Mouse (Mus musculus): ENCODE results near the gene Fxyd6. TPM values are rescaled to one million over a fixed set of nuclear protein-coding genes. Genes with fewer than 3 reads are reported as not detected.
A peak's percentile ranks its signal among the peaks of the same experiment; 100 is the strongest.

The Fxyd6 gene
- total RNA-seq, 2 experiments from 2014 or later = 222 to 224 TPM

GRCm38 (mm10) chr9:45374988-45375502 lies 5.1 kb downstream of the Fxyd6 start:
- DNase-seq = no peak

- DNase-seq = no peak
Measured at GRCm38 (mm10) chr9:45376427-45376826, 6.4 kb downstream of the Fxyd6 start.

GRCm38 (mm10) chr9:45376883-45377282 lies 6.9 kb downstream of the Fxyd6 start:
- DNase-seq = no peak

GRCm38 (mm10) chr9:45380411-45381251 lies 10.6 kb downstream of the Fxyd6 start:
- peak; percentile 39 to 49 for DNase-seq

- no peak for DNase-seq
Measured at GRCm38 (mm10) chr9:45382336-45382735, 12.4 kb downstream of the Fxyd6 start.

GRCm38 (mm10) chr9:45382834-45383233 lies 12.8 kb downstream of the Fxyd6 start:
- DNase-seq = no peak

GRCm38 (mm10) chr9:45383883-45384282 lies 13.9 kb downstream of the Fxyd6 start:
- no peak for DNase-seq

- DNase-seq = no peak
Measured at GRCm38 (mm10) chr9:45386698-45387097, 16.7 kb downstream of the Fxyd6 start.

- DNase-seq = peak; percentile 86
Measured at GRCm38 (mm10) chr9:45388385-45388994, 18.5 kb downstream of the Fxyd6 start.

- DNase-seq = no peak
Measured at GRCm38 (mm10) chr9:45389596-45389995, 19.6 kb downstream of the Fxyd6 start.

GRCm38 (mm10) chr9:45391299-45391698 lies 21.3 kb downstream of the Fxyd6 start:
- DNase-seq = no peak

GRCm38 (mm10) chr9:45395218-45395617 lies 25.2 kb downstream of the Fxyd6 start:
- DNase-seq = no peak

GRCm38 (mm10) chr9:45395796-45396195 lies 25.8 kb downstream of the Fxyd6 start:
- no peak for DNase-seq

GRCm38 (mm10) chr9:45398336-45398735 lies 28.4 kb downstream of the Fxyd6 start:
- DNase-seq = no peak

GRCm38 (mm10) chr9:45399434-45399833 lies 29.4 kb downstream of the Fxyd6 start, which contains the start of gene Fxyd2:
TSS of gene Fxyd2 (plus strand) at chr9:45399669.
- no peak for DNase-seq

- DNase-seq = no peak
Measured at GRCm38 (mm10) chr9:45401851-45402250, 31.9 kb downstream of the Fxyd6 start.

GRCm38 (mm10) chr9:45402957-45403356 lies 33.0 kb downstream of the Fxyd6 start:
- DNase-seq = no peak

GRCm38 (mm10) chr9:45405694-45406093 lies 35.7 kb downstream of the Fxyd6 start:
- DNase-seq = no peak

GRCm38 (mm10) chr9:45406808-45407207 lies 36.8 kb downstream of the Fxyd6 start:
- no peak for DNase-seq

GRCm38 (mm10) chr9:45407706-45408675 lies 38.0 kb downstream of the Fxyd6 start:
- DNase-seq = peak; percentile 85 to 91

- DNase-seq = no peak
Measured at GRCm38 (mm10) chr9:45410193-45410592, 40.2 kb downstream of the Fxyd6 start.

- DNase-seq = no peak
Measured at GRCm38 (mm10) chr9:45410614-45411013, 40.6 kb downstream of the Fxyd6 start.

Measured in adrenal gland, postnatal 36 days (tissue).